Mouse (Mus musculus): Measurements from ENCODE around the gene Exoc6b. TPM values are rescaled to one million over a fixed set of nuclear protein-coding genes. Genes with fewer than 3 reads are reported as not detected.

Gene Exoc6b
- polyA plus RNA-seq, 1 experiment from 2014 or later, result 39.0 TPM

- H3K4me3 ChIP-seq (ENCODE audit: low read depth, low read length), result peak overlapping the region; percentile 39; the same call in 1 of the 2 replicates
- no peaks in the 10 kb centered on the region for H3K9me3 ChIP-seq (replicated peaks; ENCODE audit: control insufficient read depth, low read length)
- H3K27me3 ChIP-seq (replicated peaks; ENCODE audit: control insufficient read depth, insufficient read depth, low read length), result peaks cover 87% of the 10 kb centered on the region
- WGBS, result 2% methylated on average over 28 of the region's 28 CpGs
- H3K36me3 ChIP-seq (ENCODE audit: control insufficient read depth, insufficient read depth, low read length), result no peaks in the 10 kb centered on the region
- DNase-seq (ENCODE audit: low spot score) (no peak), ATAC-seq (no peak)
- H3K27ac ChIP-seq (ENCODE audit: low read depth, low read length), result no peak overlapping the region
- H3K9ac ChIP-seq (ENCODE audit: low read length), result no peak overlapping the region
- H3K4me2 ChIP-seq (ENCODE audit: low read length), result peak overlapping the region; percentile 86; the same call in 1 of the 2 replicates
- peaks cover 35% of the 10 kb centered on the region for H3K4me1 ChIP-seq (ENCODE audit: control insufficient read depth, insufficient read depth, low read length)
Measured at GRCm38 (mm10) chr6:84586551-84587200, 482.6 kb downstream of the Exoc6b start.

GRCm38 (mm10) chr6:84585686-84586300 is 483.5 kb downstream of the Exoc6b start:
- H3K9ac ChIP-seq (ENCODE audit: low read length), result no peak overlapping the region
- DNase-seq (ENCODE audit: low spot score), result no peak

GRCm38 (mm10) chr6:84584783-84585685 is 484.3 kb downstream of the Exoc6b start:
- Histone ChIP-seq H3K9me3 (replicated peaks; ENCODE audit: control insufficient read depth, low read length) (no peaks in the 10 kb centered on the region), H3K4me3 (ENCODE audit: low read depth, low read length) (peak overlapping the region; percentile 25), H3K27me3 (replicated peaks; ENCODE audit: control insufficient read depth, insufficient read depth, low read length) (peaks cover 93% of the 10 kb centered on the region), H3K4me1 (ENCODE audit: control insufficient read depth, insufficient read depth, low read length) (peaks cover 35% of the 10 kb centered on the region), H3K36me3 (ENCODE audit: control insufficient read depth, insufficient read depth, low read length) (no peaks in the 10 kb centered on the region), H3K9ac (ENCODE audit: low read length) (no peak overlapping the region), H3K27ac (ENCODE audit: low read depth, low read length) (no peak overlapping the region), H3K4me2 (ENCODE audit: low read length) (peak overlapping the region; percentile 46)
- ATAC-seq (no peak), DNase-seq (ENCODE audit: low spot score) (peak; percentile 27)
- under 1% methylated on average over 64 of the region's 66 CpGs for WGBS

More at GRCm38 (mm10) chr6:84585686-84586300, 483.5 kb downstream of the Exoc6b start:
- H3K4me2 ChIP-seq (ENCODE audit: low read length), result peak overlapping the region; percentile 46
- H3K27ac ChIP-seq (ENCODE audit: low read depth, low read length), result no peak overlapping the region
- peaks cover 35% of the 10 kb centered on the region for H3K4me1 ChIP-seq (ENCODE audit: control insufficient read depth, insufficient read depth, low read length)
- peak overlapping the region; percentile 25 for H3K4me3 ChIP-seq (ENCODE audit: low read depth, low read length)
- ATAC-seq, result no peak
- under 1% methylated on average over 35 of the region's 37 CpGs for WGBS
- no peaks in the 10 kb centered on the region for H3K36me3 ChIP-seq (ENCODE audit: control insufficient read depth, insufficient read depth, low read length)
- H3K9me3 ChIP-seq (replicated peaks; ENCODE audit: control insufficient read depth, low read length), result no peaks in the 10 kb centered on the region
- H3K27me3 ChIP-seq (replicated peaks; ENCODE audit: control insufficient read depth, insufficient read depth, low read length), result peaks cover 96% of the 10 kb centered on the region

- Histone ChIP-seq H3K27me3 (replicated peaks; ENCODE audit: control insufficient read depth, insufficient read depth, low read length) (peaks cover 83% of the 10 kb centered on the region), H3K9ac (ENCODE audit: low read length) (peak overlapping the region; percentile 21; the same call in 1 of the 2 replicates), H3K36me3 (ENCODE audit: control insufficient read depth, insufficient read depth, low read length) (no peaks in the 10 kb centered on the region), H3K4me1 (ENCODE audit: control insufficient read depth, insufficient read depth, low read length) (peaks cover 35% of the 10 kb centered on the region), H3K9me3 (replicated peaks; ENCODE audit: control insufficient read depth, low read length) (no peaks in the 10 kb centered on the region), H3K4me3 (ENCODE audit: low read depth, low read length) (peak overlapping the region; percentile 25), H3K27ac (ENCODE audit: low read depth, low read length) (no peak overlapping the region), H3K4me2 (ENCODE audit: low read length) (peak overlapping the region; percentile 46)
- no peak for ATAC-seq
- WGBS, result under 1% methylated on average over 48 of the region's 48 CpGs
- DNase-seq (ENCODE audit: low spot score), result no peak
Measured at GRCm38 (mm10) chr6:84583841-84584782, 485.2 kb downstream of the Exoc6b start.

GRCm38 (mm10) chr6:84583371-84583770 is 485.9 kb downstream of the Exoc6b start:
- peak overlapping the region; percentile 21; the same call in 1 of the 2 replicates for H3K9ac ChIP-seq (ENCODE audit: low read length)
- DNase-seq (ENCODE audit: low spot score) (peak; percentile 57), ATAC-seq (peak; percentile 29)
- H3K27ac ChIP-seq (ENCODE audit: low read depth, low read length), result no peak overlapping the region
- peaks cover 35% of the 10 kb centered on the region for H3K4me1 ChIP-seq (ENCODE audit: control insufficient read depth, insufficient read depth, low read length)
- WGBS, result under 1% methylated on average over 26 of the region's 26 CpGs
- no peaks in the 10 kb centered on the region for H3K36me3 ChIP-seq (ENCODE audit: control insufficient read depth, insufficient read depth, low read length)
- peak overlapping the region; percentile 25 for H3K4me3 ChIP-seq (ENCODE audit: low read depth, low read length)
- H3K4me2 ChIP-seq (ENCODE audit: low read length), result peak overlapping the region; percentile 46
- peaks cover 76% of the 10 kb centered on the region for H3K27me3 ChIP-seq (replicated peaks; ENCODE audit: control insufficient read depth, insufficient read depth, low read length)
- H3K9me3 ChIP-seq (replicated peaks; ENCODE audit: control insufficient read depth, low read length), result no peaks in the 10 kb centered on the region

- DNase-seq (ENCODE audit: low spot score) (no peak), ATAC-seq (no peak)
- Histone ChIP-seq H3K9ac (ENCODE audit: low read length) (no peak overlapping the region), H3K4me3 (ENCODE audit: low read depth, low read length) (no peak overlapping the region), H3K36me3 (ENCODE audit: control insufficient read depth, insufficient read depth, low read length) (no peaks in the 10 kb centered on the region), H3K27me3 (replicated peaks; ENCODE audit: control insufficient read depth, insufficient read depth, low read length) (peaks cover 71% of the 10 kb centered on the region), H3K4me2 (ENCODE audit: low read length) (no peak overlapping the region; the same call in 1 of the 2 replicates), H3K9me3 (replicated peaks; ENCODE audit: control insufficient read depth, low read length) (no peaks in the 10 kb centered on the region), H3K4me1 (ENCODE audit: control insufficient read depth, insufficient read depth, low read length) (peaks cover 31% of the 10 kb centered on the region), H3K27ac (ENCODE audit: low read depth, low read length) (no peak overlapping the region)
- 23% methylated on average over 5 of the region's 5 CpGs for WGBS
Measured at GRCm38 (mm10) chr6:84582826-84583225, 486.5 kb downstream of the Exoc6b start.

- no peaks in the 10 kb centered on the region for H3K9me3 ChIP-seq (replicated peaks; ENCODE audit: control insufficient read depth, low read length)
- no peak overlapping the region for H3K4me3 ChIP-seq (ENCODE audit: low read depth, low read length)
- H3K27ac ChIP-seq (ENCODE audit: low read depth, low read length), result no peak overlapping the region
- ATAC-seq, result no peak
- no peak overlapping the region for H3K4me2 ChIP-seq (ENCODE audit: low read length)
- no peak overlapping the region for H3K9ac ChIP-seq (ENCODE audit: low read length)
- H3K36me3 ChIP-seq (ENCODE audit: control insufficient read depth, insufficient read depth, low read length), result no peaks in the 10 kb centered on the region
- DNase-seq (ENCODE audit: low spot score), result peak; percentile 52
- peaks cover 24% of the 10 kb centered on the region for H3K4me1 ChIP-seq (ENCODE audit: control insufficient read depth, insufficient read depth, low read length)
- WGBS, result 58% methylated on average over 9 of the region's 9 CpGs
- peaks cover 64% of the 10 kb centered on the region for H3K27me3 ChIP-seq (replicated peaks; ENCODE audit: control insufficient read depth, insufficient read depth, low read length)
Measured at GRCm38 (mm10) chr6:84581833-84582445, 487.4 kb downstream of the Exoc6b start.

Measured in forebrain, embryonic 14.5 days (tissue).